Mouse (Mus musculus) kidney, embryonic 15.5 days (tissue): ENCODE measurements around the gene Chd9. TPM values are rescaled to one million over a fixed set of nuclear protein-coding genes. Genes with fewer than 3 reads are reported as not detected.

ENCODE experiments used
- ATAC-seq: fragments of 200-750 bp; cut with Nextera tagmentation; replicated peaks from 2 replicates; pipeline ENCODE4 v1.8.0; 2017; ENCODE audit warnings: moderate TSS enrichment; ENCODE audit not compliant: low FRiP score
- H3K27ac ChIP-seq: fragments of 300-500 bp; sonication (generic); 2 replicates; pipeline ENCODE4 v1.5.1; 2015; ENCODE audit warnings: mild to moderate bottlenecking, inconsistent platforms
- H3K27me3 ChIP-seq: fragments of 300-500 bp; sonication (generic); 2 replicates; pipeline ENCODE4 v1.6.1; 2015; ENCODE audit warnings: inconsistent platforms
- H3K36me3 ChIP-seq: fragments of 300-500 bp; sonication (generic); 2 replicates; pipeline ENCODE4 v1.6.1; 2015; ENCODE audit warnings: inconsistent platforms
- H3K4me1 ChIP-seq: fragments of 300-500 bp; sonication (generic); 2 replicates; pipeline ENCODE4 v1.6.1; 2015; ENCODE audit warnings: inconsistent platforms
- H3K4me2 ChIP-seq: fragments of 300-500 bp; sonication (generic); 2 replicates; pipeline ENCODE4 v1.6.1; 2015; ENCODE audit warnings: moderate library complexity, mild to moderate bottlenecking, inconsistent platforms
- H3K4me3 ChIP-seq: fragments of 300-500 bp; sonication (generic); replicated peaks from 2 replicates; pipeline ENCODE4 v1.5.1; 2015; ENCODE audit warnings: mild to moderate bottlenecking, inconsistent platforms
- H3K9ac ChIP-seq: fragments of 300-500 bp; sonication (generic); 2 replicates; pipeline ENCODE4 v1.6.1; 2015; ENCODE audit warnings: mild to moderate bottlenecking, inconsistent platforms
- H3K9me3 ChIP-seq: fragments of 300-500 bp; sonication (generic); replicated peaks from 2 replicates; pipeline ENCODE4 v1.6.1; 2016; ENCODE audit warnings: inconsistent platforms
- WGBS: fragments of 180-500 bp; shearing (Covaris S2); methylation state at CpG from one replicate; pipeline ENCODE4 v1.1.7; 2015; ENCODE audit warnings: mixed read lengths; 5-methylcytosine and 5-hydroxymethylcytosine counted together
- microRNA-seq: library from miRNA; unstranded; fragments of <30 nt; microRNA quantifications from one replicate; pipeline ENCODE4, GENCODE M21; 2016
- polyA plus RNA-seq: library from polyadenylated mRNA; unstranded; fragments of >200 nt; fragmentation: Nextera tagmentation; extraction: Ambion mirVana; gene quantifications from 2 replicates; pipeline ENCODE4 v1.2.1, GENCODE M21; 2015

Gene Chd9
- polyA plus RNA-seq, 1 experiment from 2014 or later: 80.4 TPM

DNA sequence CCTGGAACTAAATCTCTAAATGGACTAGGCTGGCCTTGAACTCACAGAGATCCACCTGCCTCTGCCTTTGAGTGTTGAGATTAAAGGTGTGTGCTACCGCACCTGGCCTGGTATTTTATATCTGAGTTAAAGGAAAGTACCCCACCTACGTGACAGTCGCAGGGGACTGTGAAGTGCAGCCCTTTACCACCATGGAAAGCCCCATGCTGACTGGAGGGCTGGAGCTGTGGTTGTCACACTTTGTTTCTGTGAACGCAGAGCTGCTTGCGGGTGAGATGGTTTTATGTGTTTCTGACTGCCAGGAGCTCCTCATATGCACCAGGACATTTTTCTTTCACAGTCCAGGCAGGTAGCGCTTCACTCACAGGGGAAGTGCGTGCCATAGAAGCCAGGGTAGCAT, 260.3 kb downstream of the Chd9 start:
- WGBS: 94% methylated on average over 7 of the region's 7 CpGs
- Histone ChIP-seq H3K27me3 (no peaks in the 10 kb centered on the region), H3K4me3 (no peak overlapping the region), H3K27ac (no peak overlapping the region), H3K4me2 (no peak overlapping the region), H3K9me3 (no peaks in the 10 kb centered on the region), H3K36me3 (peaks cover 81% of the 10 kb centered on the region), H3K4me1 (no peaks in the 10 kb centered on the region), H3K9ac (no peak overlapping the region)
- ATAC-seq: no peak

- no peak overlapping the region for H3K9ac ChIP-seq
- H3K36me3 ChIP-seq: peaks cover 77% of the 10 kb centered on the region
- WGBS: 85% methylated on average over 2 of the region's 2 CpGs
- no peaks in the 10 kb centered on the region for H3K27me3 ChIP-seq
- H3K4me2 ChIP-seq: no peak overlapping the region
- H3K27ac ChIP-seq: no peak overlapping the region
- no peak overlapping the region for H3K4me3 ChIP-seq
- H3K4me1 ChIP-seq: no peaks in the 10 kb centered on the region; the same call in 1 of the 2 replicates
- H3K9me3 ChIP-seq: no peaks in the 10 kb centered on the region
- ATAC-seq: no peak
Observed at GRCm38 (mm10) chr8:91089601-91090000, 261.4 kb downstream of the Chd9 start.

DNA sequence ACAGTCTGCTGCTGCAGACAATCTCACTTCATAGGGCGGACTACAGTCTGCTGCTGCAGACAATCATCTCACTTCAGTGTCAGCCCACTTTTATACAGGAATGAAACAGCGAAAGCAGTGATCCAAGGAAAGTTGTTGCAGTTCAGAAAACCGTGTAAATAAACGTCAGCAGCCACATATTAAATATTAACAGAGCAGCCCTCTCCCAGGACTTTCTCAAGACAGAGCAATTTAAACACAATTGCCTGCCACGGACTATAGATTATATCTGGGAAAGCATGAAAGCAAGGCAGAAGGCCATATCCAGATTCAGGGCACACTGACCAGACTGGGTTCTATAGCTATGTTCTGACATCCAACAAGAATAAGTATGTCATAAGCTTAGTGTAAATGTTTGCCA, 266.0 kb downstream of the Chd9 start:
- Histone ChIP-seq H3K27me3 (no peaks in the 10 kb centered on the region), H3K4me2 (no peak overlapping the region), H3K27ac (peak overlapping the region; percentile 81), H3K9me3 (no peaks in the 10 kb centered on the region), H3K4me3 (no peak overlapping the region), H3K36me3 (peaks cover 66% of the 10 kb centered on the region), H3K4me1 (peaks cover 3% of the 10 kb centered on the region; the same call in 1 of the 2 replicates), H3K9ac (no peak overlapping the region)
- peak; percentile 52; the same call in 1 of the 2 replicates for ATAC-seq
- WGBS: 65% methylated on average over 5 of the region's 5 CpGs

DNA sequence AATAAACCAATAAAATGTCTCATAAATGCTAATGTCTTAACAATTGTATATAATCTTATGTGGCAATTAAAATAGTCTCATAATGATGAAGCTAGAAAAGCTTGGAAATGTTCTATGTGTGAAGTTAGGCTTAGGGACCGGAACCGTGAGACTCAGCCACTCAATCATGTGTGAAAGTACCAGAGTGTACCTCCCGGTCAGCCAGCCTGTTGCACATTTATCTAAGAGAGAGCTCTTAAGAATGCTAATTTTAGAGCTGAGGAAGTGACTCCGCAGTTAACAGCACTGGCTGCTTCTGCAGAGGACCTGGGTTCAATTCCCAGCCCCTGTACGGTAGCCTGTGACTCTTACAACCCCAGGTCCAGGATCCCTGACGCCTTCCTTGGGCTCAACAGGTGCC, 270.0 kb downstream of the Chd9 start:
- H3K4me1 ChIP-seq: peaks cover 3% of the 10 kb centered on the region; the same call in 1 of the 2 replicates
- no peak overlapping the region for H3K4me2 ChIP-seq
- ATAC-seq: no peak
- 78% methylated on average over 6 of the region's 6 CpGs for WGBS
- no peaks in the 10 kb centered on the region for H3K27me3 ChIP-seq
- no peaks in the 10 kb centered on the region for H3K9me3 ChIP-seq
- peaks cover 59% of the 10 kb centered on the region for H3K36me3 ChIP-seq
- H3K27ac ChIP-seq: 0 out of 2 replicates have a peak overlapping the region, but pooled peaks have one; percentile 28
- H3K9ac ChIP-seq: no peak overlapping the region
- no peak overlapping the region for H3K4me3 ChIP-seq

Small RNA genes lying within 50 kb of the gene (microRNA-seq; reads per million reads assigned to microRNA genes)
- not detected for gene Gm44382

Other genes starting within 250 kb of the Chd9 start
- gene Gm19935, start 11.0 kb upstream of the Chd9 start, polyA plus RNA-seq: not detected in 2 replicates
- 17.9 and 18.5 TPM in 2 replicates for gene Rbl2, start 241.7 kb downstream of the Chd9 start, polyA plus RNA-seq